In the genomic region with DNA sequence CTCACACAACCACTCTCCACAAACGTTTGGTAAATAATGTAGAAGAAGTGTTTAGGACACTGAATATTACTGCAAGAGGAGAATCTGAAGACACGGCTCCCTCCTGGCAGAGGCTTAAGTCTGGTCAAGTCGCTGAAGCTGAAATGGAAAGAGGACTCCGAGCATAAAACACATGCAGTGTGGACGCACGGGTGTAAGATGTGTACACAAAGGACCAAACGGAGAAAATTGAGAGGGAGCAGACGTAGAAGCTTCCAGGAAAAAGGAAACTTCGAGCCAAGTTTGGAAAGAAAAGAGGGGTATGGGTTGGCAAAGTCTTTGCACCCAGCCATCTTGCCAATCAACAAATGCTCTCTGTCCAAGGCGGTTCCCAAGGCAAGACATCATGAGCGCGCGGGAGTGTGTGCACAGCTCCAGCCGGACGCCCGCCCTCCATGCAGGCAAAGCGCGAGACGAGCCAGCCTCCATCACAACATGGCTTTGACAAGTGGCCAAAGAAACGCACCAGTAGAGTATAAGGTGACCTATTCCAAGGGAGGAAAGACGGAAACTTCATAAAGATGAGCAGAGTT, we compare ENCODE assay signal across 11 mouse cellular contexts.
DNase-seq lines count a peak whose midpoint lies in the region; ATAC-seq and TF ChIP-seq lines count a peak whose summit lies in the region.
"Had no signal": no experiment of that assay in that cellular context is flagged by ENCODE, and none has a peak within 500 bp of the region (broad histone marks: within the 10 kb centered on the region; RNA-seq: fewer than 3 reads in every experiment).

No protein-coding gene starts in this region.

- H3K27me3 ChIP-seq in midbrain, embryonic 14.5 days (ENCODE audit: control insufficient read depth, insufficient read depth, low read length) = no peaks in the 10 kb centered on the region
- H3K27me3 ChIP-seq in midbrain, embryonic 13.5 days = no peaks in the 10 kb centered on the region
- no peaks in the 10 kb centered on the region for H3K27me3 ChIP-seq in hindbrain, postnatal 0 days (ENCODE audit: insufficient read depth, low read length)
- H3K27me3 ChIP-seq: embryonic facial prominence, embryonic 12.5 days; neural tube, embryonic 13.5 days had no signal

- no peaks in the 10 kb centered on the region for H3K9me3 ChIP-seq in midbrain, embryonic 14.5 days (ENCODE audit: control insufficient read depth, low read length)
- H3K9me3 ChIP-seq in midbrain, embryonic 13.5 days = no peaks in the 10 kb centered on the region; the same call in 1 of the 2 replicates
- no peaks in the 10 kb centered on the region for H3K9me3 ChIP-seq in hindbrain, postnatal 0 days (ENCODE audit: low read length)
- H3K9me3 ChIP-seq: embryonic facial prominence, embryonic 12.5 days; neural tube, embryonic 13.5 days had no signal

- DNase-seq in frontal cortex, postnatal 36 days (ENCODE audit: low spot score in 2 of 2) = peak; percentile 47 to 64
- no peak for DNase-seq in frontal cortex, postnatal 25 days (ENCODE audit: low spot score in 2 of 2)
- DNase-seq in midbrain, embryonic 14.5 days = peak; percentile 35
- peak; percentile 83 for DNase-seq in hindbrain, postnatal 0 days (ENCODE audit: low spot score)
- DNase-seq in right cerebral cortex, postnatal 25 days = peak; percentile 31
- DNase-seq in yolk sac, embryonic 10.5 days (ENCODE audit: low spot score) = no peak
- DNase-seq: gastrocnemius, postnatal 36 days; kidney, postnatal 10 days had no signal

- H3K27ac ChIP-seq in midbrain, embryonic 14.5 days (replicated peaks; ENCODE audit: low read depth, low read length) = 0 out of 2 replicates have a peak overlapping the region, but pooled peaks have one; percentile 10
- H3K27ac ChIP-seq in midbrain, embryonic 13.5 days = no peak overlapping the region
- H3K27ac ChIP-seq in hindbrain, postnatal 0 days = peak overlapping the region; percentile 5
- H3K27ac ChIP-seq: embryonic facial prominence, embryonic 12.5 days; neural tube, embryonic 13.5 days had no signal

- H3K36me3 ChIP-seq in midbrain, embryonic 14.5 days (ENCODE audit: control insufficient read depth, insufficient read depth, low read length) = no peaks in the 10 kb centered on the region
- no peaks in the 10 kb centered on the region for H3K36me3 ChIP-seq in midbrain, embryonic 13.5 days
- no peaks in the 10 kb centered on the region for H3K36me3 ChIP-seq in hindbrain, postnatal 0 days (ENCODE audit: insufficient read depth, low read length)
- H3K36me3 ChIP-seq: embryonic facial prominence, embryonic 12.5 days; neural tube, embryonic 13.5 days had no signal

- no peak overlapping the region for H3K4me3 ChIP-seq in midbrain, embryonic 14.5 days (replicated peaks; ENCODE audit: low read depth, low read length)
- no peak overlapping the region for H3K4me3 ChIP-seq in midbrain, embryonic 13.5 days (replicated peaks)
- H3K4me3 ChIP-seq in hindbrain, postnatal 0 days (ENCODE audit: low read length) = peak overlapping the region; percentile 15
- H3K4me3 ChIP-seq: embryonic facial prominence, embryonic 12.5 days; neural tube, embryonic 13.5 days had no signal

- TF ChIP-seq CTCF in hindbrain, postnatal 0 days (IDR thresholded peaks at IDR 0.05; ENCODE audit: low read depth) = no peak

- no peak overlapping the region for H3K9ac ChIP-seq in midbrain, embryonic 14.5 days (replicated peaks; ENCODE audit: low read length)
- no peak overlapping the region for H3K9ac ChIP-seq in midbrain, embryonic 13.5 days (replicated peaks)
- no peak overlapping the region for H3K9ac ChIP-seq in hindbrain, postnatal 0 days (replicated peaks; ENCODE audit: low read length)
- H3K9ac ChIP-seq: embryonic facial prominence, embryonic 12.5 days; neural tube, embryonic 13.5 days had no signal

- no peak overlapping the region for H3K4me2 ChIP-seq in midbrain, embryonic 14.5 days (ENCODE audit: low read length)
- no peak overlapping the region for H3K4me2 ChIP-seq in midbrain, embryonic 13.5 days (replicated peaks)
- peak overlapping the region; percentile 52 for H3K4me2 ChIP-seq in hindbrain, postnatal 0 days (ENCODE audit: low read depth, low read length)
- H3K4me2 ChIP-seq: embryonic facial prominence, embryonic 12.5 days; neural tube, embryonic 13.5 days had no signal

- WGBS in midbrain, embryonic 14.5 days = 91% methylated on average over 21 of the region's 21 CpGs
- WGBS in midbrain, embryonic 13.5 days = 92% methylated on average over 21 of the region's 21 CpGs
- WGBS in hindbrain, postnatal 0 days = 52% methylated on average over 21 of the region's 21 CpGs

- H3K4me1 ChIP-seq in midbrain, embryonic 14.5 days (ENCODE audit: control insufficient read depth, insufficient read depth, low read length) = peaks cover 9% of the 10 kb centered on the region; the same call in 1 of the 2 replicates
- H3K4me1 ChIP-seq in midbrain, embryonic 13.5 days (replicated peaks) = peaks cover 15% of the 10 kb centered on the region
- H3K4me1 ChIP-seq in hindbrain, postnatal 0 days (ENCODE audit: insufficient read depth, low read length) = no peaks in the 10 kb centered on the region

- ATAC-seq in midbrain, embryonic 14.5 days (ENCODE audit: low FRiP score, low TSS enrichment) = peak; percentile 59; the same call in 1 of the 2 replicates
- ATAC-seq in midbrain, embryonic 13.5 days = no peak
- peak; percentile 86 for ATAC-seq in hindbrain, postnatal 0 days

Comparison
In these comparisons a context has a peak if more than half of its experiments do, and no peak if none do; other contexts are left out.
1. DNase-seq: peak in frontal cortex, postnatal 36 days (2 of 2), midbrain, embryonic 14.5 days (single experiment), hindbrain, postnatal 0 days (single experiment) and right cerebral cortex, postnatal 25 days (single experiment); none in frontal cortex, postnatal 25 days (0 of 2) and yolk sac, embryonic 10.5 days (single experiment).